Mouse (Mus musculus) bone marrow, adult 2 months (tissue): Measurements from ENCODE around the gene Odam.

Experiments
- CTCF ChIP-seq: fragments of 200-500 bp; IDR thresholded peaks from 2 replicates; pipeline ENCODE4 v1.5.1; 2011; ENCODE audit warnings: low read length, control low read depth; ENCODE audit not compliant: control insufficient read depth, insufficient read depth
- POLR2A ChIP-seq: fragments of 200-500 bp; IDR thresholded peaks from 2 replicates; pipeline ENCODE4 v1.6.1; 2011; ENCODE audit warnings: low read depth, mild to moderate bottlenecking, control low read depth, low read length, borderline replicate concordance; ENCODE audit not compliant: control insufficient read depth

GRCm38 (mm10) chr5:87931603-87932002, 46.8 kb downstream of the Odam start:
- TF ChIP-seq CTCF (no peak), POLR2A (no peak)
